Mouse (Mus musculus) cerebellum, adult 11-12 months (tissue): ENCODE measurements at regions not wholly inside any gene's neighbourhood (a gene's known extent, or its start where the extent isn't known, plus 50 kb on each side); places are given as distances from the start of the nearest gene placed in this dataset.
"Not testable (repeated sequence)": the region's sequence is repeated elsewhere in the genome, so short reads cannot be mapped to it uniquely, and the experiment has no call there.

Experiments
- DNase-seq: peaks from one replicate; pipeline ENCODE4 v3.0.0; 2022

DNA sequence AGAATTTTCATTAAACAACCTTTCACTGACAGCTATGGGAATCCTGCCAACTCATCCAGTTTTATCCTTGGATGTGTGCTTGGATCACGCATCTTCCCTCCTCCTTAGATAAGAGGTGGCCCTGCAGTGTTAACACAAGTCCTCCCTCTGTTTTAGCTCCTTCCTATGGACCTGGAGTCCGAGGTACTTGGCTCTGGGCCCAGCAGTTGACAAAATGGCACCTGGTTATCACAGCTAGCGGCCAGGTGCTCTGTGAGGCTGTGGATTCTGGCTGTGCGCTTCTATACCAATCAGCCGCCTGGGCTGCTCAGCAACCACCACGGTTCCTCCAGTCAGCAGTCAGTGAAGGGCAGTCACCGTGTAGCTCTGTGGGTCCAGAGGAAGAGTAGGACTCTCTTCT is 157.4 kb downstream of the Prdm2 start:
- DNase-seq, result peak; percentile 28

DNA sequence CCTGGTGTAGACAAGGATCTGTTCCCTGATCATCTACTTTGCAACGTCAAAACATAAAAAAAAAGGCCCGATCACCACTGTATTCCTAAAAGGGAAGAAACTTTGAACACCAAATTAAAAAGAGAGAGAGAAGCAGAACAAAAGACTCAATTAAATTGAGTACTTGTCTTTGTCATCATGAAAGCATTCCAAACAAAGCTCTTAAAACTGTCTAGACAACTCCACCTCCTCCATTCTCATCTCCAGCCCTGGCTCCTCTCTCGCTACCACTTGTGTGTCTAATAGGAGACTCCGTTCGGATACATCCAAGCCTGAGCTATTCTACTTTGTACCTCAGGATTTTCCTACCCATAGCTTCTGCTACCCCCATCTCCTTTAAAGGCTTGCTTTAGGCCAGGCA is 159.8 kb downstream of the Prdm2 start:
- DNase-seq, result no peak

DNA sequence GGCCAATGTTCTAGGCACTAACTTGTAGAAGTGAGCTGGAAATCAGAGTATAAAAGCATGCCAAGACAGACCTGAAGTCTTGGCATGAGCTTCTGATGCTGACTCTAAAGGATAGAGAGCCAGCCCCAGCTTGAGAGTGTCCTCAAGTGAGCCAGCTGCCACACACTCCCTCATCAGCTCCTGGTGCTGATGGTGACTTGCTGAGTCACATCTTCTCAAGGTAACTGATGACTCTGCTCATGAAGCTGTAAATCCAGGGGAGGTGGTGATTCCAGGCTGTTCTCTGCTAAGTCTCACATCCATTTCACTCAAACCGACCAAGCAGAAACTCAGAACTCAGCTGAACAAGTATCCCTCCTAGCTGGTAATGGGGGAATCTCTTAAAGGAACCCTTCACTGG is 161.6 kb downstream of the Prdm2 start:
- no peak for DNase-seq

DNA sequence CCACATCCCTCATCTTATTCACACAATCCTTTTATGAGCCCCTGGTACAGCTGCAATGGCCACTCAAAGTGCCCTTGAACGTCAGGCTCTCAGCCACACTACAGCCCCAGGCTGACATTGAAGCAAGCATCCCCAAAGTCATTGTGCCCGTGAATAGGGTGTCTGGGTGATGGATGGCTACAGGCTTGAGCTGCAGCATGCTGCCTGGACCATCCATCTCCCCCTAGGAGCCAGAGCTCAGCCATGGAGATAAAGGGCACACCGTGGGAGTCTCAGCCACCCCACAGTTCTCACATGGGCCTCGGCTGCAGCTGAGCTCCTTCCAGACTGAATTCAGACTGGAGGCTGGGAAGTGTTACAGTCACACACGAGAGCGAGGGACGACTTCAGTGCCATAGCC is 167.6 kb downstream of the Prdm2 start:
- no peak for DNase-seq

DNA sequence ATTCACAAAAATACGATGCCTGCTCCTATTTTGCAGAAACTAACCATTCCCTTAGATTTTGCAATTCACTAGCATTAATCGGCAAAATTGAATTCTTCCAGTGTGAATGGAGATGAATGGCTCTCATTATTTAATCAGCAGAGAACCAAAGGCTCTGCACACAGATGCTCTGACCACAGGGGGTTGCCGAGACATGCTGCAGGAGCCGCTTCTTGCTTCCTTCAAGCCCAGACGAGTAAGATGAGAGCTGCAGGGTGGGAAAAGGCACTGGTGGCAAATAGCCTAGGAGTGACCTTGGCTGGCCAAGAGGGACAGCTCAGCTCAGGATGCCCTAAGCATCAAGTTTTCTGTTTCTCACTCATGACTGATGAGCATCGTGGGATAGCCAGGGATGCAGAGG is 170.0 kb downstream of the Prdm2 start:
- DNase-seq, result peak; percentile 72

DNA sequence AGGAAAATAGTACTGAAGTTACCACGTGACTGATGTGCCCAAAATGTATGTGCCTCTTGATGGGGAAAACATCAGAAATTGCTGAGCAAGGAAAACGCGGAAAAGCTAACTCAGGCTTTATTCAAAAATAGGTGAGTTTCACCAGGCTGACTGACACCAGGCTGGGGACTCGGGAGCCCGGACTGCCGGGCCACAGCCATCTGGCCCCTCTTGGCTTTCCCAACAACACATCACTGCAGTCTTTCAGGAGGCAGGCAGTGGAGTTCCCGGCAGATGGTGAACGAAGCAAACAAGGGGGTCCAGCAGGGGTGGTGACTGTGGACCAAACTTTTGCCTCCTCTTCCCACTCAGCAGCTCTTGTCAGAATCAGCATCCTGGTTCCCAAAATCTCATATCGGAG is 174.2 kb downstream of the Prdm2 start:
- DNase-seq, result no peak

DNA sequence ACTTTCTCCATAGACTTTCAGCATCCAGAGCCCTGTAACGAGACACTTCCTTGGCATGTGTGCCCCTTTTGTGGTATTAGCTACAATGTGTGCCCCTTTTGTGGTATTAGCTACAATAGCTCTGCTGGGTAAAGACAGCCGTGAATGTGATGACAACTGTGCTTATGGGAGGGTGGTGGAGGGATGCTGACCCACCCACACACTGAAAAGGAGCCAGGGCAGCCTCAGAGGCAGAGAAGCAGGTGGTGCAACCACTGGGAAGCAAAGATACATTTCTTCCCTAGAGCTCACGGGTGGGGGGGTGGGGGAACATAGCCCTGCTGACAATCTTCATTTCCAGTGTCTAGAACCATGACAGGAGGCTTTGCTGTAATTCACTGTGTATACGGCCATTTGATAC is 176.1 kb downstream of the Prdm2 start:
- DNase-seq, result no peak

DNA sequence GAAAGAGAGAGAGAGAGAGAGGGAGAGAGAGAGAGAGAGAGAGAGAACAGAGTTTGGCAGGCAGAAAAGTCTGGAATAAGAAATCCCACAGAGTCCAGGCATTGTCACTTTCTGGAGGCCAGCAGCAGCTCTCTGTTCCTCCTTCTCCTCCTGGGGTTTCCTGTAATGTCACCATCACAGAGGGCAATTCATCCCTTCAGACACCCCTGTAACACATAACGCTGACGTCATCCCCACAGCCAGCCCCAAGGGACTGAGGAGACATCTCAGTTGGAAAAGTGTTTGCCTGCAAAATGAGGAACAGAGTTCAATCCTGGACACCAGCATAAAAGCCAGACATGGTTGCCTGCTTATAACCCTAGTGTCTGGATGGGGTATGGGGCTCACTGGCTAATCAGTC is 177.7 kb downstream of the Prdm2 start:
- DNase-seq, result not testable (repeated sequence)

DNA sequence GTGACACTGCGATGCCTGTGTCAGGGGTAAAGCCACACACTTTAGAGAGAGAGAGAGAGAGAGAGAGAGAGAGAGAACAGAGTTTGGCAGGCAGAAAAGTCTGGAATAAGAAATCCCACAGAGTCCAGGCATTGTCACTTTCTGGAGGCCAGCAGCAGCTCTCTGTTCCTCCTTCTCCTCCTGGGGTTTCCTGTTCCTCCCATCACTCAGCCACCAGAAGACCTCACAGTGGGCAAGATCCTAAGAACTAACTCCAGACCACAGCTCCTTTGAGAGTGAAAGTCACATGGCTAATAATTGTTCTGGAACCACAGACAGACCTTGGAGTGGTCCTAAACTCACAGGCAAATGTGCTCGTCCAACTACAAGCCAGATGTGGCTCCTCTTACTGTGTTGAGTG is 178.5 kb downstream of the Prdm2 start:
- DNase-seq, result not testable (repeated sequence)

DNA sequence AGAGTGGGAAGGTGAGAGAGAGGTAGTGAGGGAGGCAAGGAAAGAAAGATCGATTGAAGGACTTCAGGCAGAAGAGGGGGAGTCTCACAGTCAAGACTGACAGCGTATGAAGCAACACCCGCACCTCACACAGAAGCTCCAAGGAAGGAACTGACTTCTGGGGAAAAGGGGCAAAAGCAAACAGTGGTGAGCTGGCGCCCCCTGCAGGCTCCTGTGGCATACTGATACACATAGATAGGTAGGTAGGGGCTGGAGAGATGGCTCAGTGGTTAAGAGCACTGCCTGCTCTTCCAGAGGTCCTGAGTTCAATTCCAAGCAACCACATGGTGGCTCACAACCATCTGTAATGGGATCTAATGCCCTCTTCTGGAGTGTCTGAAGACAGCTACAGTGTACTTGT is 183.0 kb downstream of the Prdm2 start:
- not testable (repeated sequence) for DNase-seq

DNA sequence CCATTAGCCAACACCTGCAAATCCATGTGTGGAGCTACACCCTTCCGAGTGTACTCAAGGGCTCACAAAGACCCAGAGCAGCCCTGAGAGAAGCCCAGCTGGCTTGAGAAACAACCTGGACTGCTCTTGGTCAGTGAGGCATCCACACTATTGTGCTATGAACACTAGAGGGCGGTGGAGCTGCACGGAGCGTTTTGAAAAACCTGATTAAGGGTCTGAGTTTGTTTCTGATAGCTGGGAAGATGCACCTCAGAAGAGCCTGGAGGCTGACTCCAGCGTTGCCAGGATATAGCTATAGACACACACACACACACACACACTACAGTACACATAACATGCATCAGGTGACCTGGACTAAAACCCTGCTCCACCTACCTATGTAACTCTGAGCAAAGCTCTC is 185.5 kb downstream of the Prdm2 start:
- peak; percentile 29 for DNase-seq

DNA sequence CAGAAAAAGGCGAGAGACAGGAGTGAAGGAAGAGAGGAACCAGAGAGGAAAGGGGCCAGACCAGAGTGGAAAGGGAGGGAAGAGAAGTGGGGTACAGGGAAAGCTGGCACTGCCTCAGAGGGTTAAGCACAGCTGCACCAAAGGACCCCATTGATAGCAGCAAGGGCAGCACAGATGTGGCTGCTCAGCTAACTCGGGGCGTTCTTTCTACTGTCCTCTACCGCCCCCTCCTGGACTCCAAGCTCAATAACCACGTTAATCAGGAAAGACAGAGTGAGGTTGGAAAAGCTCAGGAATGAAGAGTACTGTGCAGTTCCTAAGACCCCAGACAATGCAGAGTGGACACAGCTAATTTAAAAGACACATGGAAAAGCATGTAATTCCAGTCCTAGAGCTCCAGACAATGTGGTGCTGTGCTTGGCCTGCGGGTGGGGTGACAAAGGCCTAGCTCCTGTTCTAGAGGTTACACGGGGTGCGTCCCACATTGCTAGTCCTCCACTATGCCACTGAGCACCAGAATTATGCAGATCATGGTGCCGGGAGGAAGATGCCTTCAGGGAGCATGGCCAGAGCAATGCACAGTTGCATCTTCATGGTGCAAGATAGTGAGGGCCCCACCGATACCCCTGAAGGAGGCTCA is 191.4 kb downstream of the Prdm2 start:
- peak; percentile 31 for DNase-seq

DNA sequence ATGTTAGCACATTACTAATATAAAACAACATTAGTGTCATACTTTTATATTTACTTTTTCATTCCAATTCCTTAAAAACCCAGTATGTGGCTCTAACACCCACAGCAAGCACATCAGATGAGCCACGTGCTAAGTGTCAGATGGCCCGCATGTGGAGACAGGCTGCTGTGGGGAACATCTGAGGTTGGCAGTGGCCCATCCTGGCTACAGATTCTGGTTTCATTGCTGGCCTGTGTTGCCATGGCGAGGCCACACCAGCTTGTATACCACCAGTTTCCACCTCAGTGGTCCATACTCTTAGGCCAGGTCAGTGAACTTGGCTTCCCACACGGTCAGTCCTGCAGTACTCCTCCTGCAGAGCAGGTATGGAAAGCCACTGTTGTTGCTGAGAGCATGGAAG is 192.1 kb downstream of the Prdm2 start:
- DNase-seq, result no peak

DNA sequence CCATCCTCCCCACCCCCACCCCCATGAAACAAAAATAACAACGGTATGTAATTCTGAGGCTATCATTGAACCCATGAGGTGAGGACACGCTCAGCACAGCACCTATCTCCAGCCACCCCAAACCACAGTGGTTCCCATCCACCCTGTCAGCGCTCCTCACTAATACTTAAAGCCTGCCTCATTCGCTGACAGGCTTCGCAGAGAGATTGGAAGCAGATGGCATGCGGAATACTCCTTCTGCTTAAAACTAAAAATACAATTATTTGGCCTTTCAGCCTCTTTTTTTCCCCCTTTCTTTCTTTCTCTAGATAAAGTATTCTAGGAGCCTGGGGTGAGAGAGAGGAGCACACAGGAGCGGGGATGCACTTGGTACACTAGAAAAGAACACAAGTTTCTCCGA is 199.9 kb downstream of the Prdm2 start:
- DNase-seq, result no peak

DNA sequence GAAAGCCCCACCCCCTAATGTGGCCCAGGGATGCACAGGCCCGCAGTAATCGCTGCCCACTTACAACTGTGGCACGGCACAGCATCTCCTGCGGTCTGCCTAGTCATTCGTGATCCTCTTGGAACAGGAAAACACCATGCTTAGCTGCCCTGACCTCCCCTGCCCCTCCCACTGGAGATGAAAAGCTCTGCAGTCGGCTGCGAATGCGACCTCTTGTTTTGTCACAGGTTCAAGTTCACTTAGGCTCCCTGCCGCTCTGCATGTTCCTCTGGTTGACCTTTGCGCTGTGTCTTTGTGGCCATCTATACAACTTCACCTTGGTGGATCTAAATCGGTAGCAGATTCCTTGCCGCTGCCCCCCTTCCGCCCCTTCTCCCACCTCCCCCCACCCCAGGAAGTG is 210.8 kb downstream of the Prdm2 start:
- no peak for DNase-seq

DNA sequence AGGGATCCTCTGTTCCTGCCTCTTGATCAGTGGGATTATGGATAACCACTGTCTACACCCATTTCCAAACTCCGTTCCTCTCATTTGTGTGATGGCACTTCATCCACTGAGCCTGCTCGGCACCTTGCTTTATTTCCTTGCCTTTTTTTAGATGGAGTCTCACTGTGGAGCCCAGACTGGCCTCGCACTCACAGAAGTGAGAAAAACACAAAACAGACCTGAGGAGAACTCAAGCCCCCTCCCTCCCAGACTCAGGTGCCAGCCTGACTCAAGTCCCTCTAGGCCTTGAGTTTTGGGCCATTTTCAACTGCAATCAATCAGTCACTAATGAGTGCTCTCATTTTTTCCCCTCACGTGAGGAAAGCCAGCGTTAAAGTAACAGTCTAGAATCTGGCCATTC is 211.3 kb downstream of the Prdm2 start:
- DNase-seq, result no peak

DNA sequence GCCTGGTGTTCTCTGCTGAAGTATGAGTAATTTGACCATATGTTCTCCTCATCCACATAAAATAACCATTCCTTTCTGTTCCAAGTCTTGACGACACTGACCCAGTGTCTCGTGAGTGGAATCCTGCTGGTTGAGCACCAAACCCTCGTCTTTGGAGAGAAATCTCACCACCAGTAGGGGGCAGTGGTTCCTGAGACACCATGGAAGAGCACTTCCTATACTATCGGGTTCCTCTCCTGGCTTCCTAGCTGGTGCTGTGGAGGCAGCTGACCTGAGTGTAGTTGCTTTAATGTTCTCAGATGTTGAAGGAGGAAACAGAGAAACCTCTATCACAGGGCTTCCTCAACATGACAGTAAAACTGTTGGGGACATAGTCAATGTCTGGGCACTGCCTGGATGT is 216.4 kb downstream of the Prdm2 start:
- DNase-seq, result peak; percentile 2

DNA sequence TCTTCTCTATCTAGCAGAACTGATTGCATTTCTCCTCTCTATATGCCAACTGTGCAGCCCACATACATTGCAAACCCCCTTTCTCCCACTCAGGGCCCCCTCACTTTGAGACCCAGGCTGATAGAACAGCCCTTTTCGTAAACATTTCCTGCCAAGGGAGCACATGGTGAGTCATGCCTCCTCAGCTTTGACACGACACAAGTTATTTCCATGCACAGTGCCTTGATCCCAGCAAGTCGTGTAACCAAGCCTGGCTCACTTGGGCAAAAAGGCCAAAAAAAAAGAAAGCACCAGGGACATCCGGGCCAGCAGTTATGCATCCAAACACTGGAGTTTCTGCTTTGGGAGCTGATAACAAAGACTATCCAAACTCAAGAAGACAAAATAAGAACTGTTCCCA is 221.4 kb downstream of the Prdm2 start:
- no peak for DNase-seq

DNA sequence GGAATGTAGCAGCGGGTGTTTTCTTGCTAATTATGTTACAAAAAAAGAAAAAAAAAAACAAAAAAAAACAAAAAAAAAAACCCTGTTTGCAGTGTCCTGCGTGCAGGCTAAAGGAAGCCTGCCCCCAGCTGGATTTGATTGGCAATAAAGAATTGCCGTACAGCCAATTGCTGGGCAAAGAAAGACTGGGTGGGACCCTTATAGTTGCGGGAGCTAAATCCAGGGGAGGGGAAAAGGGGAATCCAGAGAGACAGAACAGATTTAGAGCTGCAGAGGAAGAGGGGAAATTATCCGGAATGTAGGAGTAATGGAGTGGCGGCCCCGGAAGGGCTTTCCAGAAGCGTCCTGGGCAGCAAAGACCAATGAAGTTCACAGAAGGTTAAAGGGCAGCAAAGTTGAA is 223.6 kb downstream of the Prdm2 start:
- DNase-seq, result no peak

DNA sequence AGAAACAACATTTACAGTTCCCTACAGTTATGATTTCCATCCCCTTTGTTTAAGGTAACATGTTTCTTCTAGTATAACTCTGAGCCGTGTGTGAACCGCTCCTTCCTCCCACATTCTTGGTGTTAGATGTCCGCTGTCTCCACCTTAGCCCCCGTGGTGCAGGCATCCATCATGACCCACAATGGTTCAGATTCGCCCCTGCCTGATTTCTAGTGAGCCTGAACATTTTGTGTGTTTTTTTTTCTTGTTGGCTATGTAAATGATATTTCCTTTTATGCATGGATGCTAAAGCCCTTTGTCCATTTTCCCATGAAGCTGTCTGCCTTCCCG is 229.5 kb downstream of the Prdm2 start:
- no peak for DNase-seq

DNA sequence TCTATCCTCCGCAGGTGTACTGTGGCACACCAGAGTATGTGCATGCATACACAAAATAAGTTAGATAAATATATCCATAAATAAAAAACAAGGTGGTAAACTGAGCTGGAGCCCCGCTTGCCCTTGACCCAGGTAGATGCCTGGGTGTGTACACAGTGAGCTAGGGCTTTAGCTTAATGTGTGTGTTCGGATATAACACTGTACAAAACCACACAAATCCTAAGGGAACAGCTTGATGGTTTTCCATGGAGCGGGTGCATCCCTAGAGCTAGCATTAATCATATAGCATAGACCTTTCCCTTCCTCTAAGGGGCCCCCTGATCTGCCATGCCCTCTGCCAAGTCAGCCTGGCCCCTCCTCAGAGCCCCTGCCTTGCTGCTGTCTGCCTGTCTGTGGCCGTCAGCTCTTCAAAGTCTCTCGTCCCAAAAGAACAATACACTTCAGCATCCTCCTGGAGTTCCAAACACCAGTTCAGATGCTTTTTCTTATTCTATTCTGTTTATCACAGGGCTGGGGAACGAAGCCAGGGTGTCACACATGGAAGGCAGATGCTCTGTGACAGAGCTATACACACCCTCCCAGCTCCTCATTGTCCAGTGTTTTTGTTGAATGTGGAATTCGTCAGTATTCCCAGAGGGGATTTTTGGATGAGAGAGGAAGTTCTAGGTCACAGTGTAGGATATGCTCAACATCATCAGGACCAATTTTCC is 230.1 kb downstream of the Prdm2 start:
- no peak for DNase-seq

DNA sequence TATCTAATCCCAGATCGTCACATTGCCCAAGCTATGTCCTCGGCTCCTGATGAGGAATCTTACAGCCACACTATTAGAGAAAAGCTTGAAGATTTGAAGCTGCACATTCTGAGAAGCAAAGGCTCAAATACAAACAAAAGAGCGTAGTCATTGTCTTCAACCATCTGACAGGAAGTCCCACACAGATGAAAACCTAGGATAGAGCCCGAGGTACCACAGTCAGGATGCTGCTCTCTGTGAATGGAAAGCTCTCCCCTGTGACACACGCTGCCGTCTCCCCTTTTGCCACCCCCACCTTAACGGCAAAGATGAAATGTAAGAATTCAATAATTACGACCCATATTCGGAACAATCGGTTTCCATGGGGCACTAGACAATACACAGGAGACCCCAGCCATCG is 237.2 kb downstream of the Prdm2 start:
- DNase-seq, result no peak

DNA sequence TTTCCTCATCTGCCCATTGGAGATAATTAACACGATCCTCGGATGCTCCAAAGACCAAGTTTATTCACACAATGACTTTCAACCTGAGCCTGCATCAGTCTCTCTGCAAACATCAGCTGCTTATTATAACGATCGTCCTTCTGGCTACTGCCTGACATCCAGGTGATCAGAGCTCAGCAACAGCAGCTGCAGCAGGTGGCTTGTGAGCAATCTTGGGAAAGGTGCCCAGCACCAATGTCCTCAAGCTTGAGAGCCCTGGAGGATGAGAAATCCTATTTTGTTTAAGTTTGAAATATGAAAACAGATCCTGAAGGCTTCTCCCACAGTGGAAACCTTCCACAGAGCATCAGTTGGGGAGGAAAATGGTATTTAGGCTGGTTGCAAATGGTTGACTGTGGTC is 242.8 kb downstream of the Prdm2 start:
- DNase-seq, result peak; percentile 13

DNA sequence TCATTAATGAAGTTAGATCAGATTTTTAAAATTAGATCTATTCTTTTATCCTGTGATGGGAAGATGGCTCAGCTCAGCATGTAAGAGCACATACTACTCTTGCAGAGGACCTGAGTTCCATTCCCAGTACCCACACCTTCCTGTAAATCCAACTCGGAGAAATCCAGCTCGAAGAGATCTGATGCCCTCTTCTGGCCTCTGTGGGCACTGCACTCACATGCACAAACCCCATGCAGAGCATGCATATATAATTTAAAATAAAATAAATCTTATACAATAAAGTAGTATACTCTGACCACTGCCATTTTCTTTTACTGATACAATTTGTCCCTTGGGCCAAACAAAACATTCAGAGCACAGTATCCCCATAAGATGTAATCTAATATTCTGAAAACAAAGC is 245.2 kb downstream of the Prdm2 start:
- DNase-seq, result no peak

DNA sequence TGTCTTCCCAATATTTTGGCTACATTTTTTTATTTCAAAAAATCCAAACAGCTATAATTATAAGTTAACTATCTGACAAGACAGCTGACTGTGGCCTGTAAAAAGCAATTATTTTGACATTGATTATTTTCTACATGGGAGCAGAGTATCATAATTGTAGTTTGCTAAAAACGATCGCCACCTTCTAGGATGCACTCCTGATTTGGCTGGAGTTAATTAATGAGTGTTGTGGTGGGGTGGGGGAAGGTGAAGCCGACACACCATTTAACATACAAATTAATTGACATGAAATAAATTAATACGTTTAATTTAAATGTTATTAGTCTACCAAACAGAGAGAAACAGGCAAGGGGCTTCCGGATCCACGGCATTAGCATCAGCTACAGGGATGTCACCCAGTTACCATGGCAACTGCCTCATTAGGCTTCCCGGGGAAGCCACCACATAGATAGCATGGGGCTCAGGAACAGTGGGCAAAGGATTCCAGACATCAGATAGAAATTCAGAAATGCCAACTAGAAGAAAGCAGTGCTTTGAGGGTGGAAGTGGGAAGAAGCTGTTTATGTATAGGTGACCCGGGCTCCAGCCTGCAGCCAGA is 255.9 kb downstream of the Prdm2 start:
- no peak for DNase-seq
